Mouse (Mus musculus) neutrophil, adult 83 days (primary cell): ENCODE measurements around the gene Prr11. TPM values are rescaled to one million over a fixed set of nuclear protein-coding genes. Genes with fewer than 3 reads are reported as not detected.

Experiments used
- total RNA-seq, 2 experiments: library from RNA; stranded (reverse); gene quantifications; one replicate each; pipeline ENCODE4 v1.2.4; 2023

Gene Prr11
- total RNA-seq = 10 to 100 TPM; 22.1 to 24.9 TPM

GRCm38 (mm10) chr11:87108409-87108754 lies at the start of gene Prr11:
TSS of gene Prr11 (minus strand) at chr11:87108708.

GRCm38 (mm10) chr11:87126824-87127816 lies 18.6 kb upstream of the Prr11 start, which contains the start of gene Trim37:
TSS of gene Trim37 (plus strand) at chr11:87127077.

GRCm38 (mm10) chr11:87108755-87109518 lies 429 bp upstream of the Prr11 start, which contains the start of gene Ska2:
TSS of gene Ska2 (plus strand) at chr11:87109234.

GRCm38 (mm10) chr11:87086290-87086984 lies 22.1 kb downstream of the Prr11 start, which contains the start of gene Smg8:
TSS of gene Smg8 (minus strand) at chr11:87086774.

GRCm38 (mm10) chr11:87073866-87074440 lies 34.6 kb downstream of the Prr11 start, which contains the start of gene Gdpd1:
TSS of gene Gdpd1 (minus strand) at chr11:87074062.

Other genes starting within 250 kb of the Prr11 start
- 1 to 10 TPM; 5.6 to 7.0 TPM for gene Ypel2, start 115.0 kb downstream of the Prr11 start, total RNA-seq
- gene Gdpd1, start 34.6 kb downstream of the Prr11 start, total RNA-seq = 1 to 10 TPM; 1.2 to 1.6 TPM
- gene Smg8, start 21.9 kb downstream of the Prr11 start, total RNA-seq = 10 to 100 TPM; 13.6 to 13.9 TPM
- 10 to 100 TPM; 12.8 to 14.8 TPM for gene Ska2, start 526 bp upstream of the Prr11 start, total RNA-seq
- 10 to 100 TPM; 10.8 to 14.1 TPM for gene Trim37, start 18.4 kb upstream of the Prr11 start, total RNA-seq